ENCODE assay signal across 22 mouse cellular contexts in genomic region chr14:48342944-48343343, GRCm38 (mm10).
"Had no signal": no experiment of that assay in that cellular context is flagged by ENCODE, and none has a peak within 500 bp of the region (broad histone marks: within the 10 kb centered on the region; RNA-seq: fewer than 3 reads in every experiment).

No protein-coding gene starts in this region.

- H3K36me3 ChIP-seq: liver, embryonic 13.5 days; liver, embryonic 15.5 days; midbrain, embryonic 10.5 days; midbrain, embryonic 12.5 days; neural tube, embryonic 12.5 days had no signal

- H3K9me3 ChIP-seq: liver, embryonic 13.5 days; liver, embryonic 15.5 days; midbrain, embryonic 10.5 days; midbrain, embryonic 12.5 days; neural tube, embryonic 12.5 days had no signal

- ATAC-seq: liver, postnatal 0 days; midbrain, embryonic 16.5 days had no signal

- H3K4me3 ChIP-seq: liver, embryonic 13.5 days; liver, embryonic 15.5 days; megakaryocyte, embryonic 14.5 days; midbrain, embryonic 10.5 days; midbrain, embryonic 12.5 days; myocyte; neural tube, embryonic 12.5 days had no signal

- DNase-seq: liver, embryonic 13.5 days; liver, postnatal 0 days; lung, adult 2 months; lung, postnatal 14 days; lung, postnatal 36 days; midbrain, embryonic 14.5 days; retina, postnatal 1 day; right cerebral cortex, adult 18-20 months; right cerebral cortex, postnatal 25 days; right cerebral cortex, postnatal 4 days; spleen, adult 18-20 months; thymus, adult 18-20 months; thymus, postnatal 14 days; thymus, postnatal 36 days had no signal

- H3K27me3 ChIP-seq: liver, embryonic 13.5 days; liver, embryonic 15.5 days; megakaryocyte, embryonic 14.5 days; midbrain, embryonic 12.5 days; neural tube, embryonic 12.5 days had no signal

- H3K4me1 ChIP-seq: liver, embryonic 13.5 days; liver, embryonic 15.5 days; megakaryocyte, embryonic 14.5 days; midbrain, embryonic 12.5 days; neural tube, embryonic 12.5 days had no signal

- H3K27ac ChIP-seq: liver, embryonic 13.5 days; liver, embryonic 15.5 days; macrophage; midbrain, embryonic 10.5 days; midbrain, embryonic 12.5 days; neural tube, embryonic 12.5 days had no signal

- H3K9ac ChIP-seq: liver, embryonic 13.5 days; liver, embryonic 15.5 days; liver, postnatal 0 days; midbrain, embryonic 12.5 days; neural tube, embryonic 12.5 days had no signal

- H3K4me2 ChIP-seq: liver, embryonic 13.5 days; liver, embryonic 15.5 days; midbrain, embryonic 12.5 days; neural tube, embryonic 12.5 days had no signal
